Mouse (Mus musculus) limb, embryonic 11.5 days (tissue): ENCODE measurements around the gene Atg4a-ps. TPM values are rescaled to one million over a fixed set of nuclear protein-coding genes. Genes with fewer than 3 reads are reported as not detected.

Source experiments
- ATAC-seq: fragments of 200-750 bp; cut with Nextera tagmentation; 2 replicates; pipeline ENCODE4 v1.8.0; 2017; ENCODE audit warnings: low read depth; ENCODE audit not compliant: insufficient number of reproducible peaks, low FRiP score, low TSS enrichment
- DNase-seq: peaks from one replicate; pipeline ENCODE4 v3.0.0-alpha.2; 2015; ENCODE audit warnings: low spot score
- H3K27ac ChIP-seq: fragments of 300-500 bp; sonication (generic); replicated peaks from 2 replicates; pipeline ENCODE4 v1.5.1; 2014; ENCODE audit warnings: low read depth, mild to moderate bottlenecking, low read length
- H3K27me3 ChIP-seq: fragments of 300-500 bp; sonication (generic); 2 replicates; pipeline ENCODE4 v1.6.1; 2014; ENCODE audit warnings: mild to moderate bottlenecking, low read length, mixed read lengths; ENCODE audit not compliant: control insufficient read depth, insufficient read depth
- H3K36me3 ChIP-seq: fragments of 300-500 bp; sonication (generic); 2 replicates; pipeline ENCODE4 v1.6.1; 2014; ENCODE audit warnings: mild to moderate bottlenecking, low read length, moderate library complexity, mixed read lengths; ENCODE audit not compliant: control insufficient read depth, insufficient read depth
- H3K4me1 ChIP-seq: fragments of 300-500 bp; sonication (generic); 2 replicates; pipeline ENCODE4 v1.6.1; 2014; ENCODE audit warnings: low read length, mixed read lengths; ENCODE audit not compliant: control insufficient read depth, insufficient read depth
- H3K4me2 ChIP-seq: fragments of 300-500 bp; sonication (generic); 2 replicates; pipeline ENCODE4 v1.6.1; 2014; ENCODE audit warnings: low read depth, mild to moderate bottlenecking, moderate library complexity; ENCODE audit not compliant: severe bottlenecking
- H3K4me3 ChIP-seq: fragments of 300-500 bp; sonication (generic); 2 replicates; pipeline ENCODE4 v1.5.1; 2014; ENCODE audit warnings: low read depth, low read length
- H3K9ac ChIP-seq: fragments of 300-500 bp; sonication (generic); 2 replicates; pipeline ENCODE4 v1.6.1; 2014; ENCODE audit warnings: mild to moderate bottlenecking, low read length
- H3K9me3 ChIP-seq: fragments of 300-500 bp; sonication (generic); 2 replicates; pipeline ENCODE4 v1.6.1; 2016; ENCODE audit warnings: low read length; ENCODE audit not compliant: control insufficient read depth
- WGBS: fragments of 180-500 bp; shearing (Covaris S2); extraction: QIAGEN DNeasy Blood & Tissue Kit; methylation state at CpG from one replicate; pipeline ENCODE4 v1.1.7; 2014; 5-methylcytosine and 5-hydroxymethylcytosine counted together
- polyA plus RNA-seq: library from polyadenylated mRNA; unstranded; fragments of >200 nt; fragmentation: Nextera tagmentation; extraction: Ambion mirVana; gene quantifications from 2 replicates; pipeline ENCODE4 v1.2.1, GENCODE M21; 2014

The Atg4a-ps gene
- polyA plus RNA-seq, 1 experiment from 2014 or later: 0.08 TPM

DNA sequence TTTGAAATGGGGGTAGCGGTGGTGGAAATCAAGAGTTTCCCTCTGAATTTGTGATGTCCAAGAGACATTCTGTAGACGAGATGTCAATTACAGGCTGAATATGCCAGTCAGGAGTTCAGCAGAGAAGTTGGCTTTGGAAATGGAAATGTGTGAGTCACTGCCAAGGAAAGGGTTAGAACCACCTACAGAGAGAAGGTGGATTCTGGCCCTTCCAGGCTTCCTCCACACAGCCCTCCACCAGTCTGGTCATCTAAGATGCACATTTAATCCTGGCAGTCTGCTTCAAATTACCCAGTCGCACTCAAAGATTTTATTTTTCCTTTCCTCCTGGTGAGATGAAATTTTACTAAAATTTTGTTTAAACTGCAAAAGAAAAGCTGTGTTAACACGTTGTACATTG lies 26.2 kb upstream of the Atg4a-ps start:
- DNase-seq: no peak
- 78% methylated on average over 4 of the region's 4 CpGs for WGBS
- ATAC-seq: no peak

DNA sequence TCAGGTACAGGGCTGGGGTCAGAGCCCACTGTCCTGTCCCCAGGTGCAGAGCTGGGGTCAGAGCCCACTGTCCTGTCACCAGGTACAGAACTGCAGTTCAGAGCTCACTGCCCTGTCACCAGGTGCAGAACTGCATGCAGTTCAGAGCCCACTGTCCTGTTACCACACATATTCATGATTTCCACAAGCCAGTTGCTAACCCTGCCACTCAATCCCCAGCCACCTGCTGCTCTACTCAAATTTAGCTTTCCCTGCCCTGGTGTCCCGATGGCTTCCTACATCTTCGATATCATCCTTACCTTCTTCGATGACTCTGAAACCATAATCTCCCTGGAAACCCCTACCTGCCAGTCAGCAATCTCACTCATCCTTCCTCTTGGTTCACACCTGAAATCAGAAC lies 17.5 kb upstream of the Atg4a-ps start:
- Histone ChIP-seq H3K4me1 (no peaks in the 10 kb centered on the region), H3K36me3 (no peaks in the 10 kb centered on the region), H3K9ac (no peak overlapping the region), H3K9me3 (no peaks in the 10 kb centered on the region), H3K4me3 (no peak overlapping the region), H3K27ac (no peak overlapping the region), H3K4me2 (no peak overlapping the region), H3K27me3 (no peaks in the 10 kb centered on the region)
- DNase-seq (no peak), ATAC-seq (no peak)
- 91% methylated on average over 3 of the region's 3 CpGs for WGBS

More for the DNA sequence above, 26.2 kb upstream of the Atg4a-ps start:
- no peak overlapping the region for H3K9ac ChIP-seq
- H3K9me3 ChIP-seq: no peaks in the 10 kb centered on the region
- no peaks in the 10 kb centered on the region for H3K4me1 ChIP-seq
- no peaks in the 10 kb centered on the region for H3K27me3 ChIP-seq
- no peak overlapping the region for H3K4me2 ChIP-seq
- no peak overlapping the region for H3K4me3 ChIP-seq
- no peaks in the 10 kb centered on the region for H3K36me3 ChIP-seq
- H3K27ac ChIP-seq: no peak overlapping the region

DNA sequence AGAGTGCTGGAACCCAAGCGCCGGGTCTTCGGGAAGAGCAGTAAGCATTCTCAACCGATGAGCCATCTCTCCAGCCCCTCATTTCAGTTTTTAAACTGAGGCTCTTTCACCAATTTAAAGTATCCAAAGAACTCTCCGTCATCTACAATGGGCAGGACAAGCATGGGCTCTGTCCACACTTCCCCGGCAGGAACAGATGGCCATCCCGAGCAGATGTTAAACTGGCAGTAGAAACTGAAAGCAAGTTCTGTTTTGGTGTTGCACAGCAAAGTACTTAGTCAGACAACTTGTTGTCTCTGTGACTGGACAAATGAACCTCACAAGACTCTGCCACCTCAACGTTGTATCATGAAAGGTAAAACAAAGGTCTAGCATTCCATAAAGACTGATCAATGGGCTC lies 15.8 kb upstream of the Atg4a-ps start:
- Histone ChIP-seq H3K9me3 (no peaks in the 10 kb centered on the region), H3K9ac (no peak overlapping the region), H3K4me1 (0 out of 2 replicates have a peak, but pooled peaks cover 4% of the 10 kb centered on the region), H3K27ac (no peak overlapping the region), H3K27me3 (no peaks in the 10 kb centered on the region), H3K36me3 (no peaks in the 10 kb centered on the region), H3K4me3 (no peak overlapping the region), H3K4me2 (no peak overlapping the region)
- DNase-seq (no peak), ATAC-seq (no peak)
- WGBS: 91% methylated on average over 8 of the region's 8 CpGs

GRCm38 (mm10) chr3:103660012-103660411 lies 14.1 kb upstream of the Atg4a-ps start:
- H3K4me3 ChIP-seq: no peak overlapping the region
- 84% methylated on average over 2 of the region's 2 CpGs for WGBS
- no peak overlapping the region for H3K4me2 ChIP-seq
- no peak overlapping the region for H3K27ac ChIP-seq
- DNase-seq: no peak
- ATAC-seq: no peak
- H3K36me3 ChIP-seq: no peaks in the 10 kb centered on the region
- no peak overlapping the region for H3K9ac ChIP-seq
- 0 out of 2 replicates have a peak, but pooled peaks cover 4% of the 10 kb centered on the region for H3K4me1 ChIP-seq
- H3K9me3 ChIP-seq: no peaks in the 10 kb centered on the region
- H3K27me3 ChIP-seq: no peaks in the 10 kb centered on the region

GRCm38 (mm10) chr3:103650406-103650805 lies 4.5 kb upstream of the Atg4a-ps start:
- H3K9ac ChIP-seq: no peak overlapping the region
- H3K36me3 ChIP-seq: no peaks in the 10 kb centered on the region
- DNase-seq (no peak), ATAC-seq (no peak)
- WGBS: 22% methylated on average over 1 of the region's 1 CpGs
- no peak overlapping the region for H3K4me3 ChIP-seq
- no peaks in the 10 kb centered on the region for H3K27me3 ChIP-seq
- H3K9me3 ChIP-seq: no peaks in the 10 kb centered on the region
- no peak overlapping the region for H3K4me2 ChIP-seq
- no peak overlapping the region for H3K27ac ChIP-seq
- H3K4me1 ChIP-seq: no peaks in the 10 kb centered on the region

GRCm38 (mm10) chr3:103649716-103650115 lies 3.8 kb upstream of the Atg4a-ps start:
- H3K9me3 ChIP-seq: no peaks in the 10 kb centered on the region
- no peaks in the 10 kb centered on the region for H3K4me1 ChIP-seq
- no peak overlapping the region for H3K4me3 ChIP-seq
- WGBS: 89% methylated on average over 6 of the region's 6 CpGs
- ATAC-seq (no peak), DNase-seq (no peak)
- H3K4me2 ChIP-seq: no peak overlapping the region
- H3K27ac ChIP-seq: no peak overlapping the region
- no peak overlapping the region for H3K9ac ChIP-seq
- no peaks in the 10 kb centered on the region for H3K27me3 ChIP-seq
- H3K36me3 ChIP-seq: no peaks in the 10 kb centered on the region

- no peak for ATAC-seq
- Histone ChIP-seq H3K4me1 (no peaks in the 10 kb centered on the region), H3K9ac (no peak overlapping the region), H3K9me3 (no peaks in the 10 kb centered on the region), H3K27me3 (no peaks in the 10 kb centered on the region), H3K36me3 (no peaks in the 10 kb centered on the region), H3K4me2 (no peak overlapping the region), H3K4me3 (no peak overlapping the region), H3K27ac (no peak overlapping the region)
- DNase-seq: no peak
- 85% methylated on average over 4 of the region's 4 CpGs for WGBS
Observed at GRCm38 (mm10) chr3:103648486-103648885, 2.6 kb upstream of the Atg4a-ps start.

- H3K27me3 ChIP-seq: no peaks in the 10 kb centered on the region
- DNase-seq: no peak
- H3K9me3 ChIP-seq: no peaks in the 10 kb centered on the region
- H3K9ac ChIP-seq: no peak overlapping the region
- 80% methylated on average over 11 of the region's 11 CpGs for WGBS
- H3K27ac ChIP-seq: no peak overlapping the region
- H3K36me3 ChIP-seq: no peaks in the 10 kb centered on the region
- no peaks in the 10 kb centered on the region for H3K4me1 ChIP-seq
- no peak overlapping the region for H3K4me2 ChIP-seq
- H3K4me3 ChIP-seq: no peak overlapping the region
- ATAC-seq: no peak
Observed at GRCm38 (mm10) chr3:103647164-103647867, 1.4 kb upstream of the Atg4a-ps start.

GRCm38 (mm10) chr3:103641301-103641700 lies 4.6 kb downstream of the Atg4a-ps start:
- Histone ChIP-seq H3K36me3 (no peaks in the 10 kb centered on the region), H3K9me3 (no peaks in the 10 kb centered on the region), H3K4me1 (no peaks in the 10 kb centered on the region), H3K4me2 (no peak overlapping the region), H3K4me3 (no peak overlapping the region), H3K27ac (no peak overlapping the region), H3K27me3 (no peaks in the 10 kb centered on the region), H3K9ac (no peak overlapping the region)
- ATAC-seq (no peak), DNase-seq (no peak)
- WGBS: 49% methylated on average over 7 of the region's 7 CpGs
